Mouse (Mus musculus): ENCODE data around the gene Ppp4r1. TPM values are rescaled to one million over a fixed set of nuclear protein-coding genes. Genes with fewer than 3 reads are reported as not detected.

The Ppp4r1 gene
- 37.4 and 53.5 TPM in 2 replicates for polyA plus RNA-seq (2014; fragmentation: Nextera tagmentation; extraction: Ambion mirVana)

- ATAC-seq (ENCODE audit: low FRiP score, low TSS enrichment): peak; percentile 85
- H3K27ac ChIP-seq (ENCODE audit: low read depth, low read length): peak within 1 kb of the TSS; percentile 98
- no peaks in the 10 kb centered on the region for H3K9me3 ChIP-seq (ENCODE audit: control insufficient read depth, low read length)
- peak within 1 kb of the TSS; percentile 98 for H3K9ac ChIP-seq (ENCODE audit: low read depth, low read length)
- H3K4me1 ChIP-seq (ENCODE audit: control insufficient read depth, insufficient read depth, low read length): peaks cover 3% of the 10 kb centered on the region; the same call in 1 of the 2 replicates
- peak within 1 kb of the TSS; percentile 70 for H3K4me2 ChIP-seq (replicated peaks; ENCODE audit: low read depth, low read length)
- H3K4me3 ChIP-seq (ENCODE audit: low read length): peak within 1 kb of the TSS; percentile 97
- WGBS: under 1% methylated on average over 61 of the region's 81 CpGs
- H3K36me3 ChIP-seq (ENCODE audit: control insufficient read depth, insufficient read depth, low read length): peaks cover 10% of the 10 kb centered on the region; the same call in 1 of the 2 replicates
- no peaks in the 10 kb centered on the region for H3K27me3 ChIP-seq (ENCODE audit: control insufficient read depth, insufficient read depth, low read length)
Measured at GRCm38 (mm10) chr17:65782551-65783141, at the start of gene Ppp4r1. Gene Ppp4r1 (plus strand): TSS chr17:65782573.

- WGBS: 91% methylated on average over 4 of the region's 4 CpGs
- no peaks in the 10 kb centered on the region for H3K4me1 ChIP-seq (ENCODE audit: control insufficient read depth, insufficient read depth, low read length)
- no peak for ATAC-seq (ENCODE audit: low FRiP score, low TSS enrichment)
- H3K27ac ChIP-seq (ENCODE audit: low read depth, low read length): no peak overlapping the region
- H3K9ac ChIP-seq (ENCODE audit: low read depth, low read length): no peak overlapping the region
- no peaks in the 10 kb centered on the region for H3K36me3 ChIP-seq (ENCODE audit: control insufficient read depth, insufficient read depth, low read length)
- H3K9me3 ChIP-seq (ENCODE audit: control insufficient read depth, low read length): no peaks in the 10 kb centered on the region
- no peak overlapping the region for H3K4me2 ChIP-seq (replicated peaks; ENCODE audit: low read depth, low read length)
- H3K4me3 ChIP-seq (ENCODE audit: low read length): no peak overlapping the region
- H3K27me3 ChIP-seq (ENCODE audit: control insufficient read depth, insufficient read depth, low read length): no peaks in the 10 kb centered on the region
Measured at GRCm38 (mm10) chr17:65732666-65733065, 49.7 kb upstream of the Ppp4r1 start.

- Histone ChIP-seq H3K9ac (ENCODE audit: low read depth, low read length) (no peak overlapping the region), H3K36me3 (ENCODE audit: control insufficient read depth, insufficient read depth, low read length) (no peaks in the 10 kb centered on the region), H3K27me3 (ENCODE audit: control insufficient read depth, insufficient read depth, low read length) (no peaks in the 10 kb centered on the region), H3K4me3 (ENCODE audit: low read length) (no peak overlapping the region), H3K27ac (ENCODE audit: low read depth, low read length) (no peak overlapping the region), H3K9me3 (ENCODE audit: control insufficient read depth, low read length) (no peaks in the 10 kb centered on the region), H3K4me1 (ENCODE audit: control insufficient read depth, insufficient read depth, low read length) (no peaks in the 10 kb centered on the region), H3K4me2 (replicated peaks; ENCODE audit: low read depth, low read length) (no peak overlapping the region)
- 91% methylated on average over 2 of the region's 2 CpGs for WGBS
- ATAC-seq (ENCODE audit: low FRiP score, low TSS enrichment): no peak
Measured at GRCm38 (mm10) chr17:65735088-65735487, 47.3 kb upstream of the Ppp4r1 start.

DNA sequence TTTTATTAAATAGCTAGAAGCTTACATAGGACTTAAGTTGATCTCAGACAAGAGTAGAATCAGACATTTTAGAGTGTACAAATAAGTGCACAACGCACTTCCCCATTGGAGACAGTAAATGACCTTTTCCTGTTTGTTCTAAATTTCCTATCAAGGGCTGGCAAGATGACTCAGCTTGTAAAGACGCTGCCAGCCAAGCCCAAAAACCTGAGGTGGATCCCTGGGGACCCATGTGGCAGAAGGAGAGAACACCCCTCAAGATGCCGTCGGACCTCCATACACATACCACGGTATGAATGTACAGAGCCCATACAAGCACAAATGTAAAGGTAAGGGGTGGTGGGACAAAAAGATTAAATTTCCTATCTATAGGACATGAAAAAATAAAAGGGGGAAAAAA lies 45.2 kb upstream of the Ppp4r1 start:
- WGBS: 86% methylated on average over 5 of the region's 5 CpGs
- Histone ChIP-seq H3K4me2 (replicated peaks; ENCODE audit: low read depth, low read length) (no peak overlapping the region), H3K9ac (ENCODE audit: low read depth, low read length) (no peak overlapping the region), H3K9me3 (ENCODE audit: control insufficient read depth, low read length) (no peaks in the 10 kb centered on the region), H3K4me1 (ENCODE audit: control insufficient read depth, insufficient read depth, low read length) (no peaks in the 10 kb centered on the region), H3K4me3 (ENCODE audit: low read length) (no peak overlapping the region), H3K27ac (ENCODE audit: low read depth, low read length) (0 out of 2 replicates have a peak overlapping the region, but pooled peaks have one; percentile 17), H3K27me3 (ENCODE audit: control insufficient read depth, insufficient read depth, low read length) (no peaks in the 10 kb centered on the region), H3K36me3 (ENCODE audit: control insufficient read depth, insufficient read depth, low read length) (no peaks in the 10 kb centered on the region)
- ATAC-seq (ENCODE audit: low FRiP score, low TSS enrichment): no peak

DNA sequence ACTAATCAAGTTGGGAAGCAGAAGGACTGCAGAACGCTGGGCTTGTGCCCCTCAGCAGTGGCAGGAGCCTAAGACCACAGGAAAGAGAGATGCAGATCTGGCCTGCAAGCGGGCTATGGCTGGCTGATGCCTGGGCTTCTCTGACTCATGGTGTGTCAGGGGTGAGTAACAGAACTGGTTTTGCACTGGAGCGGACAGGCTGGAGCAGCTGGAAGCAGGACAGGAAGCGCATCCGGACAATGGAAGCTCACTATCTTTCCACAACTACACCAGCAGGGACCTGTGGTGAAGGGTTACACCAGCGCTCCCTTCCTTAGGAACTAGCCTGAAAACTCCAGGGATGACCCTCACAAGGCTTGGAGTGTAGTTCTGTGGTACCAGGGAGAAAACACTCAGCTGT lies 44.8 kb upstream of the Ppp4r1 start:
- Histone ChIP-seq H3K9me3 (ENCODE audit: control insufficient read depth, low read length) (no peaks in the 10 kb centered on the region), H3K27me3 (ENCODE audit: control insufficient read depth, insufficient read depth, low read length) (no peaks in the 10 kb centered on the region), H3K9ac (ENCODE audit: low read depth, low read length) (no peak overlapping the region), H3K36me3 (ENCODE audit: control insufficient read depth, insufficient read depth, low read length) (no peaks in the 10 kb centered on the region), H3K4me1 (ENCODE audit: control insufficient read depth, insufficient read depth, low read length) (no peaks in the 10 kb centered on the region), H3K4me2 (replicated peaks; ENCODE audit: low read depth, low read length) (no peak overlapping the region), H3K4me3 (ENCODE audit: low read length) (no peak overlapping the region), H3K27ac (ENCODE audit: low read depth, low read length) (0 out of 2 replicates have a peak overlapping the region, but pooled peaks have one; percentile 17)
- 77% methylated on average over 6 of the region's 6 CpGs for WGBS
- ATAC-seq (ENCODE audit: low FRiP score, low TSS enrichment): no peak

DNA sequence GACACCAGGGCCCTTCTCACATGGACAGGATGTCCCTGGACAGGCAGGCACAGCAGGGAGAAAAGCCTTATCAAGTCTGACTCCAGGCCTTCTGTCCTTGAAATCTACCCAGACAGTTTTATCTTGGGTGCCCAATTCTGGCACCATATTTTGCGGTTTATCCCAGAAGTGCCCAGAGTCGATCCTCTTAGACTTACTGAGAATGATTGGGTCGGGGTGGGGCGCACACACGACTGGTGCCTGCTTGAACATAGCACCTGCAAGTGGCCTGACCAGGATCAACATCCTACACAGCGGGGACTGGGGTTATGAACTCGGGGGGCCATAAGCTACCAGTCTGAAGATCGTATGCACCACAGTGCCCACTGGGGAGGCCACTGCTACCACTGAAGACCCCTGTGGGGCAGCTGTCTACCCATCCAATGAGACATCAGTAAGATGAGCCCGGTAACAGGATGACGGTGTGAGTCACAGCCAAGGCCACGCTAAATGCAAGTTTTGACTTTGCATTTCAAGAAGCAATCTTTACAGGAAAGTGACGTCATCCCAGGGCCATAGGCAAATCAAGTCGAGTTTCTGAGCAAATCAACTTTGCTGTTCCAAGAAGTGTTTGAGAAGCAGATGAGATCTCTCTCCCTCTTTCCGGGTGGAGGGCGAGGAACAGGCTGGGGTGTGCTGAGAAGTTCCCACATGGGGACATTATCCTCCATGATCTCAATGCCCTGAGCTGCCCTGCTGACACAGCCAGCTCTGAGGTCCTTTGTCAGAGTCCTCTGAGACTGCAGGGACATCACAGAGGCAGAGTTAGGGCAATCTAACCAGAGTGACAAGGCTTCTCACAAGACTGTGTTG lies 42.3 kb upstream of the Ppp4r1 start:
- H3K4me1 ChIP-seq (ENCODE audit: control insufficient read depth, insufficient read depth, low read length): no peaks in the 10 kb centered on the region
- H3K4me3 ChIP-seq (ENCODE audit: low read length): no peak overlapping the region
- H3K36me3 ChIP-seq (ENCODE audit: control insufficient read depth, insufficient read depth, low read length): no peaks in the 10 kb centered on the region
- WGBS: 83% methylated on average over 15 of the region's 15 CpGs
- no peak for ATAC-seq (ENCODE audit: low FRiP score, low TSS enrichment)
- H3K27me3 ChIP-seq (ENCODE audit: control insufficient read depth, insufficient read depth, low read length): no peaks in the 10 kb centered on the region
- H3K9me3 ChIP-seq (ENCODE audit: control insufficient read depth, low read length): no peaks in the 10 kb centered on the region
- no peak overlapping the region for H3K27ac ChIP-seq (ENCODE audit: low read depth, low read length)
- no peak overlapping the region for H3K9ac ChIP-seq (ENCODE audit: low read depth, low read length)
- no peak overlapping the region for H3K4me2 ChIP-seq (replicated peaks; ENCODE audit: low read depth, low read length)

DNA sequence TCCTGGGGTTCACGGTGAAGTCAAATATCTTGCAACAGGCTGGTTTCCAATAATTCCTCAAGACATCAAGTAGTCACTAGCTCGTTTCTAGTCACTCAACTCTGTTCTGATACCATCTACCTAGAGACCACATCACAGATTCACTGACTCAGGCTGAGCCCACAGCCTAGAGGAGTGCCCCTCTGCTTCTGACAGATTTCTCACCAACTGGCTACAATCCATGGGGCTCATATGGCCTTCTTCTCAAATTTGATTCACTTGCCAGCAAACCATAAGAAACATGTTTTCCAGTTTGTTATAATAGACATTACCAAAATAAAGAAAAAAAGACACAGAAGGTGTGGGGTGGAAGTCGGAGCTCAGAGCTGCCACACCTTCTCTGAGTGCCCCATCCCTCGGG lies 40.8 kb upstream of the Ppp4r1 start:
- no peaks in the 10 kb centered on the region for H3K27me3 ChIP-seq (ENCODE audit: control insufficient read depth, insufficient read depth, low read length)
- no peak for ATAC-seq (ENCODE audit: low FRiP score, low TSS enrichment)
- no peaks in the 10 kb centered on the region for H3K9me3 ChIP-seq (ENCODE audit: control insufficient read depth, low read length)
- no peaks in the 10 kb centered on the region for H3K36me3 ChIP-seq (ENCODE audit: control insufficient read depth, insufficient read depth, low read length)
- H3K4me3 ChIP-seq (ENCODE audit: low read length): no peak overlapping the region
- H3K27ac ChIP-seq (ENCODE audit: low read depth, low read length): no peak overlapping the region
- no peak overlapping the region for H3K9ac ChIP-seq (ENCODE audit: low read depth, low read length)
- no peak overlapping the region for H3K4me2 ChIP-seq (replicated peaks; ENCODE audit: low read depth, low read length)
- WGBS: 88% methylated on average over 4 of the region's 4 CpGs
- H3K4me1 ChIP-seq (ENCODE audit: control insufficient read depth, insufficient read depth, low read length): no peaks in the 10 kb centered on the region

- Histone ChIP-seq H3K9ac (ENCODE audit: low read depth, low read length) (no peak overlapping the region), H3K4me3 (ENCODE audit: low read length) (no peak overlapping the region), H3K27ac (ENCODE audit: low read depth, low read length) (no peak overlapping the region), H3K4me1 (ENCODE audit: control insufficient read depth, insufficient read depth, low read length) (no peaks in the 10 kb centered on the region), H3K9me3 (ENCODE audit: control insufficient read depth, low read length) (no peaks in the 10 kb centered on the region), H3K36me3 (ENCODE audit: control insufficient read depth, insufficient read depth, low read length) (no peaks in the 10 kb centered on the region), H3K4me2 (replicated peaks; ENCODE audit: low read depth, low read length) (no peak overlapping the region), H3K27me3 (ENCODE audit: control insufficient read depth, insufficient read depth, low read length) (no peaks in the 10 kb centered on the region)
- ATAC-seq (ENCODE audit: low FRiP score, low TSS enrichment): no peak
- WGBS: 83% methylated on average over 10 of the region's 10 CpGs
Measured at GRCm38 (mm10) chr17:65742245-65742905, 40.0 kb upstream of the Ppp4r1 start.

DNA sequence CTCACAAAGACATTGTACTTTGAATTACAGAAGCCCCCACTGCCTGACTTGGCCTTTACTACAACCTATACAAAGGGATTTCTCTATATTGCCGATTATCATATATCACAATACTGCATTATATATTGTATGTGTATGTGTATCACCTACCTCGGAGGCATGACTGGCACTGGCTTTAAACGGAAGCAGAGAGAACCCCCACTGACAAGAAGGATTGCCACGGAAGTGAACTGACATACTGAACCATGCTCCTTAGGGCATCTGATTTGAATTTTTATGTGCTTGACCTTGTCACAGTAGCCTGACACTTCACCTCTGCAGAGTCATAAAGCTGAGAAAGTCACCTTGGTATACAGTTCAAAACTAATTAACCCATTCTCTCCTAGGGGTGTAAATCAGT lies 39.4 kb upstream of the Ppp4r1 start:
- Histone ChIP-seq H3K36me3 (ENCODE audit: control insufficient read depth, insufficient read depth, low read length) (no peaks in the 10 kb centered on the region), H3K4me2 (replicated peaks; ENCODE audit: low read depth, low read length) (no peak overlapping the region), H3K4me1 (ENCODE audit: control insufficient read depth, insufficient read depth, low read length) (no peaks in the 10 kb centered on the region), H3K27ac (ENCODE audit: low read depth, low read length) (no peak overlapping the region), H3K4me3 (ENCODE audit: low read length) (no peak overlapping the region), H3K9me3 (ENCODE audit: control insufficient read depth, low read length) (no peaks in the 10 kb centered on the region), H3K9ac (ENCODE audit: low read depth, low read length) (no peak overlapping the region), H3K27me3 (ENCODE audit: control insufficient read depth, insufficient read depth, low read length) (no peaks in the 10 kb centered on the region)
- WGBS: 44% methylated on average over 4 of the region's 4 CpGs
- ATAC-seq (ENCODE audit: low FRiP score, low TSS enrichment): no peak

All from kidney, embryonic 14.5 days (tissue).